Mouse (Mus musculus): ENCODE results near the gene Antxr2.

- TF ChIP-seq CTCF (IDR thresholded peaks at IDR 0.05) = no peak
- no peak for TF ChIP-seq EP300 (IDR thresholded peaks at IDR 0.05)
Measured at GRCm38 (mm10) chr5:97847204-97847895, 183.5 kb downstream of the Antxr2 start.
